Mouse (Mus musculus): ENCODE measurements at regions not wholly inside any gene's neighbourhood (a gene's known extent, or its start where the extent isn't known, plus 50 kb on each side); places are given as distances from the start of the nearest gene placed in this dataset.
"Not testable (repeated sequence)": the region's sequence is repeated elsewhere in the genome, so short reads cannot be mapped to it uniquely, and the experiment has no call there.

GRCm38 (mm10) chr4:28190861-28191260 lies 622.1 kb upstream of the Epha7 start:
- Histone ChIP-seq H3K27ac (ENCODE audit: low read length) (no peak overlapping the region), H3K9ac (replicated peaks; ENCODE audit: low read depth) (no peak overlapping the region), H3K4me1 (ENCODE audit: insufficient read depth, low read depth, low read length) (no peaks in the 10 kb centered on the region), H3K27me3 (replicated peaks; ENCODE audit: insufficient read depth, low read length) (no peaks in the 10 kb centered on the region), H3K36me3 (ENCODE audit: insufficient read depth, low read length) (no peaks in the 10 kb centered on the region), H3K4me3 (ENCODE audit: low read depth, low read length) (no peak overlapping the region), H3K4me2 (replicated peaks; ENCODE audit: low read depth, low read length) (no peak overlapping the region), H3K9me3 (ENCODE audit: low read length) (no peaks in the 10 kb centered on the region)
- no peak for DNase-seq (ENCODE audit: low spot score)
- WGBS: 76% methylated on average over 5 of the region's 5 CpGs
- no peak for ATAC-seq
- TF ChIP-seq EP300 (IDR thresholded peaks at IDR 0.05) (no peak), CTCF (IDR thresholded peaks at IDR 0.05) (no peak)

- Histone ChIP-seq H3K4me1 (ENCODE audit: insufficient read depth, low read depth, low read length) (no peaks in the 10 kb centered on the region), H3K36me3 (ENCODE audit: insufficient read depth, low read length) (no peaks in the 10 kb centered on the region), H3K27me3 (replicated peaks; ENCODE audit: insufficient read depth, low read length) (no peaks in the 10 kb centered on the region), H3K9me3 (ENCODE audit: low read length) (no peaks in the 10 kb centered on the region), H3K4me2 (replicated peaks; ENCODE audit: low read depth, low read length) (no peak overlapping the region), H3K27ac (ENCODE audit: low read length) (no peak overlapping the region), H3K4me3 (ENCODE audit: low read depth, low read length) (no peak overlapping the region), H3K9ac (replicated peaks; ENCODE audit: low read depth) (no peak overlapping the region)
- DNase-seq (ENCODE audit: low spot score) (no peak), ATAC-seq (no peak)
- 70% methylated on average over 2 of the region's 2 CpGs for WGBS
- no peak for TF ChIP-seq CTCF (IDR thresholded peaks at IDR 0.05)
These were observed 585.2 kb upstream of the Epha7 start for GRCm38 (mm10) chr4:28227594-28228208.

GRCm38 (mm10) chr4:28235516-28235915 lies 577.4 kb upstream of the Epha7 start:
- H3K4me1 ChIP-seq (ENCODE audit: insufficient read depth, low read depth, low read length); H3K36me3 ChIP-seq (ENCODE audit: insufficient read depth, low read length); H3K9ac ChIP-seq (replicated peaks; ENCODE audit: low read depth); H3K4me2 ChIP-seq (replicated peaks; ENCODE audit: low read depth, low read length); H3K4me3 ChIP-seq (ENCODE audit: low read depth, low read length); H3K9me3 ChIP-seq (ENCODE audit: low read length); H3K27ac ChIP-seq (ENCODE audit: low read length); DNase-seq (ENCODE audit: low spot score); H3K27me3 ChIP-seq (replicated peaks; ENCODE audit: insufficient read depth, low read length); ATAC-seq: not testable (repeated sequence)

- Histone ChIP-seq H3K27me3 (replicated peaks; ENCODE audit: insufficient read depth, low read length) (no peaks in the 10 kb centered on the region), H3K9ac (replicated peaks; ENCODE audit: low read depth) (no peak overlapping the region), H3K27ac (ENCODE audit: low read length) (no peak overlapping the region), H3K36me3 (ENCODE audit: insufficient read depth, low read length) (no peaks in the 10 kb centered on the region), H3K4me1 (ENCODE audit: insufficient read depth, low read depth, low read length) (no peaks in the 10 kb centered on the region), H3K4me2 (replicated peaks; ENCODE audit: low read depth, low read length) (no peak overlapping the region), H3K9me3 (ENCODE audit: low read length) (no peaks in the 10 kb centered on the region), H3K4me3 (ENCODE audit: low read depth, low read length) (no peak overlapping the region)
- WGBS: 78% methylated on average over 1 of the region's 1 CpGs
- no peak for TF ChIP-seq EP300 (IDR thresholded peaks at IDR 0.05)
- no peak for TF ChIP-seq CTCF (IDR thresholded peaks at IDR 0.05)
- ATAC-seq (no peak), DNase-seq (ENCODE audit: low spot score) (no peak)
These were observed 570.7 kb upstream of the Epha7 start for GRCm38 (mm10) chr4:28242272-28242671.

Data from lung, postnatal 0 days (tissue).